Comparison of ENCODE assay signal across 31 mouse cellular contexts in the genomic region with DNA sequence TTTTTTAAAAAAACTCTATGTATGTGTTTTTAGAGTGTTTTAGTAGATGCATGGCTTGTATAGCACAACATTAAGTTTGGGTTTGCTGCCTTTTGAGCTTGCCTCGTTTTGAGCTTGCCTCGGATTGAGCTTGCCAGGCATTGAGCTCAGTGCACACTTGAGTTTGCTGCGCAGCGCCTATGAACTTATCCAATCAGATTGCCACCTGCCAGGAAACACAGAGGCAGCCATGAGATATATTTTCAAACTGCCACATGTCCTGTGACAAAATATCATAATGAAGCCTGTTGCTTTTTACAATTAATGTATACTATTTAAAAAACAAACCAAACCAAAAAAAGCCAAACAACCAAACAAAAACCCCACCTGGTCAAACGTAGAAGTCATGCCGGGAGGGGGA.
"Had no signal": no experiment of that assay in that cellular context is flagged by ENCODE, and none has a peak within 500 bp of the region (broad histone marks: within the 10 kb centered on the region; RNA-seq: fewer than 3 reads in every experiment).

No protein-coding gene starts in this region.

- H3K27me3 ChIP-seq: limb, embryonic 12.5 days; limb, embryonic 13.5 days; limb, embryonic 15.5 days; liver, embryonic 12.5 days; liver, embryonic 13.5 days; liver, embryonic 15.5 days; lung, embryonic 15.5 days; megakaryocyte, embryonic 14.5 days; midbrain, embryonic 12.5 days; midbrain, embryonic 13.5 days; midbrain, embryonic 15.5 days had no signal

- H3K27ac ChIP-seq: left cerebral cortex, adult 2 months; limb, embryonic 10.5 days; limb, embryonic 12.5 days; limb, embryonic 13.5 days; limb, embryonic 15.5 days; liver, embryonic 12.5 days; liver, embryonic 13.5 days; liver, embryonic 14.5 days; liver, embryonic 15.5 days; lung, embryonic 15.5 days; macrophage; midbrain, embryonic 10.5 days; midbrain, embryonic 12.5 days; midbrain, embryonic 13.5 days; midbrain, embryonic 15.5 days had no signal

- H3K4me2 ChIP-seq: limb, embryonic 12.5 days; limb, embryonic 13.5 days; limb, embryonic 15.5 days; liver, embryonic 11.5 days; liver, embryonic 12.5 days; liver, embryonic 13.5 days; liver, embryonic 15.5 days; lung, embryonic 14.5 days; lung, embryonic 15.5 days; midbrain, embryonic 11.5 days; midbrain, embryonic 12.5 days; midbrain, embryonic 13.5 days; midbrain, embryonic 15.5 days had no signal

- H3K4me3 ChIP-seq: left cerebral cortex, adult 2 months; limb, embryonic 10.5 days; limb, embryonic 12.5 days; limb, embryonic 13.5 days; limb, embryonic 15.5 days; liver, embryonic 12.5 days; liver, embryonic 13.5 days; liver, embryonic 15.5 days; lung, embryonic 15.5 days; megakaryocyte, embryonic 14.5 days; midbrain, embryonic 10.5 days; midbrain, embryonic 12.5 days; midbrain, embryonic 13.5 days; midbrain, embryonic 15.5 days; myocyte had no signal

- H3K9ac ChIP-seq: limb, embryonic 12.5 days; limb, embryonic 13.5 days; limb, embryonic 15.5 days; liver, embryonic 12.5 days; liver, embryonic 13.5 days; liver, embryonic 14.5 days; liver, embryonic 15.5 days; lung, embryonic 14.5 days; lung, embryonic 15.5 days; midbrain, embryonic 12.5 days; midbrain, embryonic 13.5 days; midbrain, embryonic 15.5 days had no signal

- H3K9me3 ChIP-seq: limb, embryonic 10.5 days; limb, embryonic 15.5 days; liver, embryonic 12.5 days; liver, embryonic 13.5 days; liver, embryonic 15.5 days; lung, embryonic 15.5 days; megakaryocyte, embryonic 14.5 days; midbrain, embryonic 10.5 days; midbrain, embryonic 12.5 days; midbrain, embryonic 13.5 days; midbrain, embryonic 15.5 days had no signal

- DNase-seq: left cerebral cortex, postnatal 4 days; liver; liver, embryonic 13.5 days; lung, adult 18-20 months; lung, adult 2 months; lung, embryonic 14.5 days; lung, postnatal 10 days; lung, postnatal 14 days; lung, postnatal 36 days; lung, postnatal 4 days; midbrain, embryonic 14.5 days had no signal

- ATAC-seq: liver, embryonic 12.5 days; lung, postnatal 0 days; midbrain, embryonic 13.5 days; midbrain, embryonic 15.5 days; midbrain, embryonic 16.5 days had no signal

- H3K4me1 ChIP-seq: limb, embryonic 15.5 days; liver, embryonic 12.5 days; liver, embryonic 13.5 days; liver, embryonic 15.5 days; lung, embryonic 15.5 days; midbrain, embryonic 12.5 days; midbrain, embryonic 15.5 days had no signal

- H3K36me3 ChIP-seq: limb, embryonic 10.5 days; limb, embryonic 12.5 days; limb, embryonic 13.5 days; limb, embryonic 15.5 days; liver, embryonic 12.5 days; liver, embryonic 13.5 days; liver, embryonic 15.5 days; lung, embryonic 15.5 days; midbrain, embryonic 10.5 days; midbrain, embryonic 12.5 days; midbrain, embryonic 13.5 days; midbrain, embryonic 15.5 days had no signal
